Mouse (Mus musculus): ENCODE data around the gene Lss.

GRCm38 (mm10) chr10:76504271-76504943 is 27.0 kb upstream of the Lss start:
- no peak for TF ChIP-seq POLR2A (IDR thresholded peaks at IDR 0.05; ENCODE audit: control insufficient read depth, low read depth, low read length)
- TF ChIP-seq CTCF (IDR thresholded peaks at IDR 0.05; ENCODE audit: control insufficient read depth, insufficient read depth, insufficient replicate concordance, low read depth, low read length) = no peak
